Mouse (Mus musculus) heart, adult 2 months (tissue): ENCODE data around the gene Epn3. TPM values are rescaled to one million over a fixed set of nuclear protein-coding genes. Genes with fewer than 3 reads are reported as not detected.
A peak's percentile ranks its signal among the peaks of the same experiment; 100 is the strongest.

ENCODE experiments used
- DNase-seq, 2 experiments: peaks; one replicate each; pipeline ENCODE4 v3.0.0; 2021
- H3K27ac ChIP-seq: fragments of 200-600 bp; 2 replicates; pipeline ENCODE4 v1.8.1; 2022
- H3K27me3 ChIP-seq: fragments of 200-500 bp; 2 replicates; pipeline ENCODE4 v1.6.1; 2012; ENCODE audit warnings: mild to moderate bottlenecking, low read length, inconsistent platforms, mixed read lengths; ENCODE audit not compliant: control insufficient read depth, insufficient read depth
- H3K36me3 ChIP-seq: fragments of 200-500 bp; 2 replicates; pipeline ENCODE4 v1.6.1; 2012; ENCODE audit warnings: low read length, inconsistent platforms; ENCODE audit not compliant: control insufficient read depth, insufficient read depth
- H3K4me1 ChIP-seq: fragments of 200-500 bp; 2 replicates; pipeline ENCODE4 v1.6.1; 2011; ENCODE audit warnings: low read length; ENCODE audit not compliant: control insufficient read depth, insufficient read depth
- H3K4me3 ChIP-seq: fragments of 200-600 bp; 2 replicates; pipeline ENCODE4 v1.8.1; 2022
- H3K79me2 ChIP-seq: fragments of 200-500 bp; replicated peaks from 2 replicates; pipeline ENCODE4 v1.6.1; 2012; ENCODE audit warnings: mild to moderate bottlenecking, inconsistent platforms, low read length, moderate library complexity, mixed read lengths; ENCODE audit not compliant: control insufficient read depth, insufficient read depth
- H3K9ac ChIP-seq: fragments of 200-500 bp; 2 replicates; pipeline ENCODE4 v1.6.1; 2012; ENCODE audit warnings: low read depth, mild to moderate bottlenecking, control low read depth, inconsistent platforms, low read length, mixed read lengths
- CTCF ChIP-seq: fragments of 200-600 bp; IDR thresholded peaks from 2 replicates; pipeline ENCODE4 v1.8.1; 2022; ENCODE audit warnings: antibody characterized with exemption, mild to moderate bottlenecking, moderate library complexity
- EP300 ChIP-seq: fragments of 200-500 bp; IDR thresholded peaks from 2 replicates; pipeline ENCODE4 v1.6.1; 2011; ENCODE audit warnings: low read depth, low read length, control low read depth; ENCODE audit not compliant: insufficient read depth
- POLR2A ChIP-seq: fragments of 200-500 bp; IDR thresholded peaks from 2 replicates; pipeline ENCODE4 v1.6.1; 2011; ENCODE audit warnings: mild to moderate bottlenecking, low read depth, low read length, control low read depth; ENCODE audit not compliant: insufficient read depth
- WGBS: fragments of 180-500 bp; shearing (Covaris S2); methylation state at CpG from one replicate; pipeline ENCODE4 v1.1.7; 2018; 5-methylcytosine and 5-hydroxymethylcytosine counted together
- intact Hi-C: fragments of 180-260 bp; cut with DNase I; formaldehyde crosslinking; loops from one replicate; pipeline ENCODE4 v1.15.1; 2025
- polyA plus RNA-seq: library from polyadenylated mRNA; depleted of rRNA; stranded (reverse); fragments of >200 nt; gene quantifications from 2 replicates; pipeline ENCODE4 v1.2.3, GENCODE M21; 2012
- total RNA-seq, 2 experiments: library from RNA; stranded (reverse); gene quantifications; 2 replicates each; pipeline ENCODE4 v1.2.3; 2021

Epn3 gene
- total and polyA plus RNA-seq, 3 experiments: 25.7 to 31.9 (median 28.4) TPM

DNA sequence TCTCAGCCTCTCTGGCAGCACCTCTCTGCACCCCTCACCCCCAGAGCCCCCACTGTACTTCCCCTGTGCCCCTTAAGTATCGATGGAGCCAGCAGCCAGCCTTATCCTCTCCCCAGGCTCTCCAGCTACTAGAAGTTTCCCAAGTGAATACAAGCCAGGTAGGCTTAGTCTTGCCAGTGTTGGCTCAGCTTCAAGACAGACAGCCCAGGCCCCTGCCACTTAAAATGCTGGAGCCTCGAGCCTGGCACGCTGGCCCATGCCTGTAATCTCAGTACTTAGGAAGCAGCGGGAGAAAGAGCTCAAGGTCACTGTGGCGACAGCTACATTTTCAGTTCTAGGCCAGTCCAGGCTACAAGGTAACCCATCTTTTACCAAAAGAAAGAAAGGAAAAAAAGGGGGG is 49.9 kb downstream of the Epn3 start:
- Histone ChIP-seq H3K27ac (peak overlapping the region; percentile 87), H3K4me1 (peaks cover 9% of the 10 kb centered on the region; the same call in 1 of the 2 replicates), H3K27me3 (no peaks in the 10 kb centered on the region), H3K9ac (no peak overlapping the region), H3K4me3 (no peak overlapping the region), H3K79me2 (no peaks in the 10 kb centered on the region), H3K36me3 (no peaks in the 10 kb centered on the region)
- TF ChIP-seq EP300 (0 out of 2 replicates have a peak, but pooled peaks have one; percentile 54), POLR2A (no peak)
- WGBS: 47% methylated on average over 5 of the region's 5 CpGs
- intact Hi-C loops: no loop called here
- peak; percentile 58 to 77 for DNase-seq

DNA sequence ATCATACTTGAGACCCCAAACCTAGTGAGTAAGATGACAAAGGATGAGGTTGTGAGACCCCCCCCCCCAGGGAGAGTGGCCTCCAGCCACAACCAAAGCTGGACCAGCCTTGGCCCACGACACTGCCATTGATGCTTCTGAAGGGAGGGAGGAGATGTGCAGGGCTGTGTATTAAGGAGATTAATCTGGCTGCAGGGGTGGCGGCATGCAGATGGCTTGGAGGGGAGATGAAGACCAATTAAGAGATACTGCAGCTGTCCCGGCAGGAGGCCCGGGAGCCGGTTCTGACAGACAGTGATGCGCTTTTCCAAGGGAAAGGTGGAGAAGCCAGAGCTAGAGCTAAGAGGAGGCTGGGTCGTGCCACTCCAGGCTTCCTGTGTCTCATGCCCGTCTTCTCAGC is 50.5 kb downstream of the Epn3 start:
- Histone ChIP-seq H3K4me3 (no peak overlapping the region), H3K27ac (peak overlapping the region; percentile 87; the same call in 1 of the 2 replicates), H3K36me3 (no peaks in the 10 kb centered on the region), H3K4me1 (peaks cover 9% of the 10 kb centered on the region; the same call in 1 of the 2 replicates), H3K27me3 (no peaks in the 10 kb centered on the region), H3K79me2 (no peaks in the 10 kb centered on the region), H3K9ac (no peak overlapping the region)
- TF ChIP-seq CTCF (no peak), EP300 (no peak), POLR2A (no peak)
- intact Hi-C loops: no loop called here
- no peak for DNase-seq
- WGBS: 58% methylated on average over 8 of the region's 8 CpGs

DNA sequence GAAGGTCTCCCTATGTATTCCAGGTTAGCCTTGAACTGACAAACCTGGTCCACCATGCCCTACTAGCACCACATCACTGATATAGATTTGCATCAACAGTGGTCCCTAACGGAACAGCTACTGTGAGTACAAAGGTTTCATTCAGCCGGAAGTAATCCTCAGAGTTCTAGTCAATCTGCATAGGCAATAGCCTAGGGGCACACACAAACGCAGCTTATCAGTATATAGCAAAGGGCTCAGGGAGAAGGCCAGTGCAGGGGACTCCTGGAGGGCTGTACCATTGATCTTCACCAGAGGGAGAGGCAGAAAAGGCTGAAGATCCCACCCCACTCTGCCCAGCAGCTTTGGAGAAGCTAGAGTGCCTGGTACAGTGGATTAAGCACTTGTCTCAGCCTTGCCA is 52.8 kb downstream of the Epn3 start:
- intact Hi-C loops: no loop called here
- no peak for TF ChIP-seq CTCF
- TF ChIP-seq EP300: no peak
- no peak for TF ChIP-seq POLR2A
- Histone ChIP-seq H3K36me3 (no peaks in the 10 kb centered on the region), H3K4me3 (no peak overlapping the region), H3K27ac (no peak overlapping the region), H3K4me1 (peaks cover 9% of the 10 kb centered on the region; the same call in 1 of the 2 replicates), H3K9ac (no peak overlapping the region), H3K79me2 (no peaks in the 10 kb centered on the region), H3K27me3 (no peaks in the 10 kb centered on the region)
- WGBS: 57% methylated on average over 3 of the region's 3 CpGs
- DNase-seq: no peak

DNA sequence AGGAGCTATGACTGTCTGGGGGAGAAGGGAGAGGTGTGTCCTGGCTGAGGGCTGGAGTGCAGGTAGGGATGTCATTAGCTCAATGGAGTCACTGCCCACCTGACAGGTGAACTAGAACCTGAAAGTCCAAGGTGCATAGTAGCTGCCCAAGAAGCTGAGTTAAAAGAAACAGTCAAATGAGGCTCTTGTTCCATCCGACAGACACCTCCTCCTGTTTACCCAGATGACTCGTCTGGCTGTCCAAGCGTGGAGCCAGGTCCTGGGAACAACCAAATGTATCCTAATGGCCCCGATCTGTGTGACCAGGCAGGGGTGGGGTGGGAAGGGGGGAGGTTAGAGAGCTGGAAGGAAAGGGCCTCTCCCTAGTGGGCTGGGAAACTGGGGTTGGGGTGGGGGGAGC is 54.5 kb downstream of the Epn3 start:
- intact Hi-C loops: no loop called here
- Histone ChIP-seq H3K27me3 (no peaks in the 10 kb centered on the region), H3K36me3 (no peaks in the 10 kb centered on the region), H3K79me2 (no peaks in the 10 kb centered on the region), H3K4me1 (peaks cover 5% of the 10 kb centered on the region; the same call in 1 of the 2 replicates), H3K4me3 (no peak overlapping the region), H3K27ac (no peak overlapping the region), H3K9ac (no peak overlapping the region)
- DNase-seq: no peak
- 47% methylated on average over 4 of the region's 4 CpGs for WGBS
- TF ChIP-seq EP300 (no peak), POLR2A (no peak), CTCF (no peak)

DNA sequence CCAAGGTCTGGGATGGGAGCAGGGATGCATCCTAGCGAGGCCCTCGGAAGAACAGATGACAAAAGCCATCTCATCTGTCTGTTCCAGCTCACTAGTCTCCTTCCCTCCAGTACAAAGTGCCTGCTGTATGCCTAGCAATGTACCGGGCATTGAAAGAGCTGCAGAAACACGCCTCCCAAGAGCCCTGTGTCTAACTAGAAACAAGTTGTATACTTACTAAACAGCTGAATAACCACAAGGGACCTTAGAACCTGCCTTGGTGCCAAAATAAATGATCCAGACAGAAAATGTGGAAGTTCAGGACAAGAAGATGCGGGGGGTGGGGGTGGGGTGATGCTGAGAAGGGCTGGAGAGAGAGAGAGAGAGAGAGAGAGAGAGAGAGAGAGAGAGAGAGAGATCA is 54.9 kb downstream of the Epn3 start:
- Histone ChIP-seq H3K27me3 (no peaks in the 10 kb centered on the region), H3K36me3 (no peaks in the 10 kb centered on the region), H3K4me1 (peaks cover 3% of the 10 kb centered on the region; the same call in 1 of the 2 replicates), H3K27ac (no peak overlapping the region), H3K9ac (no peak overlapping the region), H3K4me3 (no peak overlapping the region), H3K79me2 (no peaks in the 10 kb centered on the region)
- intact Hi-C loops: no loop called here
- DNase-seq: no peak
- WGBS: 71% methylated on average over 5 of the region's 5 CpGs
- TF ChIP-seq EP300 (no peak), POLR2A (no peak), CTCF (no peak)

DNA sequence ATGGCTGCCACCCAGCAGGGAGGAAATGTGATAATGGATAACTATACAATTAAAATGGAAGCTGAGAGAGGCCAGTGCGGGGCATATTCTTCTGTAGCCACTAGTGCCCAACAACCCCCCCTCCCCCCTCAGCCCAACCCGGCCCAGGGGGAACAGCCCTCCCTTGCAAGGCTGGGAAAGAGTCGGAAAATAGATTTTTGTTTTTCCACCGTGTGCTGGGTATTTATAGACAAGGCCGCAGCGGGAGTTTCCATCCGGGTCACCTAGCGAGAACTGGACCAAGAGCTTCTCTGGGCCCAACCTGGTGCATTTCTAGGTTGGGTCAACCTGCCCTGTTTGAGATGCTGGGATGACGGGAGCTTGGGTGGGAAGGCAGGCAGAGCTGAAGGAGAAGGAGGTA is 58.0 kb downstream of the Epn3 start:
- no peak for TF ChIP-seq CTCF
- TF ChIP-seq EP300: no peak
- TF ChIP-seq POLR2A: no peak
- Histone ChIP-seq H3K27ac (no peak overlapping the region), H3K4me3 (no peak overlapping the region), H3K36me3 (no peaks in the 10 kb centered on the region), H3K27me3 (no peaks in the 10 kb centered on the region), H3K79me2 (no peaks in the 10 kb centered on the region), H3K4me1 (no peaks in the 10 kb centered on the region), H3K9ac (no peak overlapping the region)
- intact Hi-C loops: no loop called here
- 52% methylated on average over 9 of the region's 9 CpGs for WGBS
- DNase-seq: no peak
